Mouse (Mus musculus): ENCODE data around the gene Zfp985. TPM values are rescaled to one million over a fixed set of nuclear protein-coding genes. Genes with fewer than 3 reads are reported as not detected.
"Not testable (repeated sequence)": the region's sequence is repeated elsewhere in the genome, so short reads cannot be mapped to it uniquely, and the experiment has no call there.

Zfp985 gene
- polyA plus RNA-seq, 1 experiment from 2014 or later = 0.21 TPM

DNA sequence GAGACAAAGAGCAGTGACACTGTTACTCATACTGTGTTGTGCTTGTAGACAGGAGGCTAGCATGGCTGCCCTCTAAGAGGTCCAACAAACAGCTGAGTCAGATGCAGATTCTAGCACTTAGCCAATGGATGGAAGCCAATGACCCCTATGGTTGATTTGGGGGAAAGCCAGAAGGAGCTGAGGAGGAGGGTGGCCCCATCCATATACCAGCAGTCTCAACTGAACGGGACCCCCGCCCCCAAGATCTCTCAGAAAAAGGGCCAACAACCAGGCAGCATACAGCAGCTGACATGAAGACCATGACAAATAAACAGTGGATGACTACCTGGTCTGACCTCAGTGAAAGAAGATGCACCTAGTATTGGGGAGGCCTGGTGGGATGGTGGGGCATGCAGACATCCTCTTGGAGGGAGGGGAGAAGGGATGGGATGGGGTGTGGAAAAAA lies 80.8 kb downstream of the Zfp985 start:
- not testable (repeated sequence) for H3K4me3 ChIP-seq; H3K36me3 ChIP-seq; H3K27me3 ChIP-seq (replicated peaks); H3K4me1 ChIP-seq; H3K9me3 ChIP-seq (replicated peaks); H3K27ac ChIP-seq; H3K9ac ChIP-seq; H3K4me2 ChIP-seq
- peak; percentile 67 for ATAC-seq
- WGBS (ENCODE audit: insufficient replicate concordance) = no CpG with 5 or more reads among the region's 2 CpGs

Other genes starting within 250 kb of the Zfp985 start
- 0.19 and 0.20 TPM in 2 replicates for gene Zfp988, start 247.6 kb upstream of the Zfp985 start, polyA plus RNA-seq (2016; fragmentation: Nextera tagmentation; extraction: Ambion mirVana)
- gene Zfp978, start 192.0 kb upstream of the Zfp985 start, polyA plus RNA-seq (2016; fragmentation: Nextera tagmentation; extraction: Ambion mirVana) = 0.26 and 0.32 TPM in 2 replicates
- 5.2 and 5.7 TPM in 2 replicates for gene Zfp982, start 60.9 kb upstream of the Zfp985 start, polyA plus RNA-seq (2016; fragmentation: Nextera tagmentation; extraction: Ambion mirVana)
- 0.14 and 0.20 TPM in 2 replicates for gene Gm16503, start 13.1 kb upstream of the Zfp985 start, polyA plus RNA-seq (2016; fragmentation: Nextera tagmentation; extraction: Ambion mirVana)
- gene Zfp979, start 89.2 kb downstream of the Zfp985 start, polyA plus RNA-seq (2016; fragmentation: Nextera tagmentation; extraction: Ambion mirVana) = 7.1 TPM in 2 replicates
- gene Zfp534, start 149.3 kb downstream of the Zfp985 start, polyA plus RNA-seq (2016; fragmentation: Nextera tagmentation; extraction: Ambion mirVana) = not detected in 2 replicates